Mouse (Mus musculus) E14TG2a.4 (cell line): Measurements from ENCODE around the gene Rplp2.

Source experiments
- CTCF ChIP-seq: conservative IDR thresholded peaks from 2 replicates; pipeline ENCODE4 v1.5.1; 2014; ENCODE audit warnings: low read length
- NANOG ChIP-seq: IDR thresholded peaks from 2 replicates; pipeline ENCODE4 v1.6.1; 2014; ENCODE audit warnings: borderline replicate concordance, low read length, mixed read lengths
- POU5F1 ChIP-seq: IDR thresholded peaks from 2 replicates; pipeline ENCODE4 v1.6.1; 2014; ENCODE audit warnings: low read length, borderline replicate concordance

DNA sequence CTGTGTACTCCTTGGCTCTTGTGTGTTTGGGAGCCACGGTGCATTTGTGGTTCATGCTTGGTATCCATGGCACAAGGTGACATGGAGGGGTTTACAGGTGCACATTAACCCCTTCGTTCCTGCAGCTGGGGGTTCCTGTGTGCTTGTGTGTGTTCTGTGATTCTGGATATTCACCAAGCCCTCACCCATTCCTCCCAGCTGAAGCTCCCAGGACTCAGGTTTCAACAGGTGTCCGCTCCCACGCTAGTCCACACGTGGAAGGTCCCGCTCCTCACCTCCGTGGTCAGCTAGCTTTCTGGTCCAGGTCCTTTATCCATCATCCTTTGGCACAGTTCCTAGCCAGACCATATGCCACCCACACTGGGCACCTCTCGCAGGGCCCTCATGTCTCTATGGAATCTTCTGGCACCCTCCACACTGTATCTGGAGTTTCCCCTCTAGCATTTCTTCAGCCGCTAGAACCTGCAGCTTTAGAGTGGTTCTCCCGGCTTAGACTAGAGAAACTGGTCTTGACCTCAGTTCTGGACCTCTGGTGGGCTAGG is 19.5 kb downstream of the Rplp2 start:
- no peak for TF ChIP-seq CTCF
- no peak for TF ChIP-seq NANOG
- TF ChIP-seq POU5F1 = no peak
